Mouse (Mus musculus): ENCODE data around the gene Nup153. TPM values are rescaled to one million over a fixed set of nuclear protein-coding genes. Genes with fewer than 3 reads are reported as not detected.

Nup153 gene
- polyA plus RNA-seq, 1 experiment = 46.7 TPM

DNA sequence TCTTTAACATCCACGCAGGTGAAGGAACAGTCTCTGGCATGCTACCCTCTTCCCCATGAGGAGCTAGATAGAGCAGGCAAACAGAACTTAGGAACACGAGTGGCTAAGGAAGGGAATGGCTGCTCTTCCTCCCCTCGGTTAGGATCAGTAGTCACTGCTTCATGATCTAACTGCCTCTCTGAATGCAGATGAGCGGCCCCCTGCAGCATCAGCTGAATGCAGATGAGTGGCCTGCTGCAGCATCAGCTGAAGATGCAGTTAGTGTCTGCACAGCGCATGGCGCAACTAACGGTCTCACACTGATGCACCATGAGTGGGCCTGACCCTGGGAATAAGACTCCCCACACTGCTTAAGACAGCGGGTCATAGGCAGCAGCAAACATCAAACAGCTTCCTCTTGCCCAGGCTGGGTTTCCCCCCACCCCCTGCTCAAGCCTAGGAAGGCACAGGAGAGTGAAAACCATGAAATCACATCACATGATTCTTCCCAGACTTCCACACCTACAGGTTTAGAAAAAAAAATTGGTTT is 31.6 kb upstream of the Nup153 start:
- no peak overlapping the region for H3K4me3 ChIP-seq (replicated peaks; ENCODE audit: control insufficient read depth, low read depth, low read length)
- no peak for TF ChIP-seq CTCF (IDR thresholded peaks at IDR 0.05; ENCODE audit: control insufficient read depth, insufficient read depth, low read length)
- TF ChIP-seq POLR2A (IDR thresholded peaks at IDR 0.05; ENCODE audit: borderline replicate concordance, control insufficient read depth, low read depth, low read length) = no peak
- 84% methylated on average over 8 of the region's 8 CpGs for WGBS

DNA sequence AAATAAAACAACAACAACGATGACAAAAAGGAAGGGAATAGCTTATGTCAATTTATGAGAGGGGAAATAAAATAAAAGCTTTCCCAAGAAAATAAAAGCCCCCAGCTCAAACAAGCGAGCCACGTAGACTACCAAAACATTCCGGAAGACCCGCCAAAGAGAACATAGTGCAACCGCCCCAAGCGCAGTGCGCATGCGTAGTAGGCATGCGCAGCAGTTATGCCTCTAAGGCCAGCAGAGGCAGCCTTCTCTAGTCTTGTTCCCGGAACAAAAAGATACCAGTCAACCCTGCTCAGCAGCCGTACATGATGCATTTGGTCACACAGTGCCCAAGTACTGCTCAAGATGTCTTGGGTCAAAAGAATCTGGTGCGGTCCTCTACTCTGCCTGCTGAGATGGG is 30.9 kb upstream of the Nup153 start:
- WGBS = 92% methylated on average over 13 of the region's 13 CpGs
- TF ChIP-seq CTCF (IDR thresholded peaks at IDR 0.05; ENCODE audit: control insufficient read depth, insufficient read depth, low read length) = no peak
- TF ChIP-seq POLR2A (IDR thresholded peaks at IDR 0.05; ENCODE audit: borderline replicate concordance, control insufficient read depth, low read depth, low read length) = no peak
- Histone ChIP-seq H3K4me1 (ENCODE audit: control insufficient read depth, insufficient read depth, low read length) (no peaks in the 10 kb centered on the region), H3K27ac (ENCODE audit: control insufficient read depth, insufficient read depth, low read depth, low read length, poor library complexity) (no peak overlapping the region), H3K4me3 (replicated peaks; ENCODE audit: control insufficient read depth, low read depth, low read length) (no peak overlapping the region)

More for the DNA sequence above, 31.6 kb upstream of the Nup153 start:
- Histone ChIP-seq H3K27ac (ENCODE audit: control insufficient read depth, insufficient read depth, low read depth, low read length, poor library complexity) (no peak overlapping the region), H3K4me1 (ENCODE audit: control insufficient read depth, insufficient read depth, low read length) (no peaks in the 10 kb centered on the region)

DNA sequence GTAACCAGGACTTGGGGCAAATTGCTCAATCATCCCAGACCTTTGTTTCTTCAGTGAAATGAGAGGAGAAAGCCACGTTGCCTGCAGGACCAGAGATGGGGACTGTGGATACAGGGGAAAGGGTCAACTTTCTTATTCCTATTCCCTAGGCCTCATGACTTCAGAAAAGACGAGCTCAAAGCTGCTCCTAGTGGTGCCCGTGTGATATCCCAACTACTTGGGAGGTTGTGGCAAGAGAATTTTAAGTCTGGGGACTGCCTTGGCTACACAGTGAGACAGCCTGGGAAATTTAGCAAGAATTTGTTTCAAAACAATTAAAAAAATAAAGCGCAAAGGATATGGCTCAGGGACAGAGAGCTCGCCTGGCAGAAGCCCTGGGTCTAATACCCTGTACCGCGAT is 30.2 kb upstream of the Nup153 start:
- no peak for TF ChIP-seq CTCF (IDR thresholded peaks at IDR 0.05; ENCODE audit: control insufficient read depth, insufficient read depth, low read length)
- TF ChIP-seq POLR2A (IDR thresholded peaks at IDR 0.05; ENCODE audit: borderline replicate concordance, control insufficient read depth, low read depth, low read length) = no peak
- Histone ChIP-seq H3K4me1 (ENCODE audit: control insufficient read depth, insufficient read depth, low read length) (no peaks in the 10 kb centered on the region), H3K27ac (ENCODE audit: control insufficient read depth, insufficient read depth, low read depth, low read length, poor library complexity) (no peak overlapping the region; the same call in 1 of the 2 replicates), H3K4me3 (replicated peaks; ENCODE audit: control insufficient read depth, low read depth, low read length) (no peak overlapping the region)
- WGBS = 82% methylated on average over 7 of the region's 7 CpGs

DNA sequence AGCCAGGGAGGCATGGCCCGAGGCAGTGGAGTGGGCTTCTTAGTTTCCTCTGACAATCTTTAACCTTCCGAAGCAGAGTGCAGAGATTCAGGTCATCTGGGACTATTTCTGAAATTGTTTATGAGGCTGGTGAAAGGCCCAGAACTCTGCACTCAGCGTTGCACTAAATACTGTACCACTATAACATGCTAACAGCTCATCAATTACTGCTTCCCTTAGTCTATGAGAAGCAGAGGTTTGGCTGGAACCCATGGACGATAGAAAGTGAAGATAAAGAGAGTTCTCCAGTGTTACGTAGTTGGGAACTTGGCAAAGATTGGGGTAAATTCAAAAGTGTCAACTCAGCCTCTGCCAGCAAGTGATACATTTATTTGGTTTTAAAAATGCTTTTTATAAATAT is 25.6 kb upstream of the Nup153 start:
- 83% methylated on average over 5 of the region's 5 CpGs for WGBS
- H3K27ac ChIP-seq (ENCODE audit: control insufficient read depth, insufficient read depth, low read depth, low read length, poor library complexity) = no peak overlapping the region
- H3K4me3 ChIP-seq (replicated peaks; ENCODE audit: control insufficient read depth, low read depth, low read length) = no peak overlapping the region
- TF ChIP-seq POLR2A (IDR thresholded peaks at IDR 0.05; ENCODE audit: borderline replicate concordance, control insufficient read depth, low read depth, low read length) = no peak
- TF ChIP-seq CTCF (IDR thresholded peaks at IDR 0.05; ENCODE audit: control insufficient read depth, insufficient read depth, low read length) = no peak
- H3K4me1 ChIP-seq (ENCODE audit: control insufficient read depth, insufficient read depth, low read length) = peaks cover 1% of the 10 kb centered on the region; the same call in 1 of the 2 replicates

DNA sequence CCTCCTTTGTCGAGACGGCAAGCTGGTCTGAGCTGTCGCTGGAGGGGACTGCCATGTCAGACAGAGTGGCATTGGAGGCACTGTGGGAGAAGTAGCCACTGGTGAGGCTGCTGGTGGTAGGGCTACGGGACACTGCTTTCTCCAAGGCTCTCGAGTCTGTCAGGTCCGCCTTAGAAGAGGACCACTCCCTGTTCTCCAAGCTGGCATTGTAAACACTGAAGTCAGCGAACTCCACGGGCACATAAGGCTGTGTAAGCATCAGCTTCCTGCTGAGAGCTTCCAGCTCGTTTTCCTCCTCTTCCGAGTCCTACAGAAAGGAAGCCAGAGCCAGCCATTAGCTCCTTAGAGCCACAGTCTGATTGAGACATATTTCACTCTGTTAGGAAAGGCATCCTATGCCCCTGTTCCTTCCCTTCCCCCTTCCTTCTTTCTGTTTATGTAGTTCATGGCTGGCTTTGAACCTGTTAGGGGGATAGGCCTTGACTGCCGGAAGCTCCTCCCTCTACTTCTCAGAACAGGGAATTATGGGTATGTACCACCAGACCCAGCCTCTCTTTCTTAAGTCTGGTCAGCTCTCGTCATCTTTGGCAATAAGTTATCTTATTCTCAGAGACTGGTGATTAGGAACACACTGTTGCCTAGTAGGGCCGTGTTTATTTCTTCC is 25.0 kb upstream of the Nup153 start:
- WGBS = 77% methylated on average over 13 of the region's 13 CpGs
- TF ChIP-seq CTCF (IDR thresholded peaks at IDR 0.05; ENCODE audit: control insufficient read depth, insufficient read depth, low read length) = no peak
- TF ChIP-seq POLR2A (IDR thresholded peaks at IDR 0.05; ENCODE audit: borderline replicate concordance, control insufficient read depth, low read depth, low read length) = no peak
- H3K27ac ChIP-seq (ENCODE audit: control insufficient read depth, insufficient read depth, low read depth, low read length, poor library complexity) = no peak overlapping the region
- peaks cover 1% of the 10 kb centered on the region; the same call in 1 of the 2 replicates for H3K4me1 ChIP-seq (ENCODE audit: control insufficient read depth, insufficient read depth, low read length)
- H3K4me3 ChIP-seq (replicated peaks; ENCODE audit: control insufficient read depth, low read depth, low read length) = no peak overlapping the region

DNA sequence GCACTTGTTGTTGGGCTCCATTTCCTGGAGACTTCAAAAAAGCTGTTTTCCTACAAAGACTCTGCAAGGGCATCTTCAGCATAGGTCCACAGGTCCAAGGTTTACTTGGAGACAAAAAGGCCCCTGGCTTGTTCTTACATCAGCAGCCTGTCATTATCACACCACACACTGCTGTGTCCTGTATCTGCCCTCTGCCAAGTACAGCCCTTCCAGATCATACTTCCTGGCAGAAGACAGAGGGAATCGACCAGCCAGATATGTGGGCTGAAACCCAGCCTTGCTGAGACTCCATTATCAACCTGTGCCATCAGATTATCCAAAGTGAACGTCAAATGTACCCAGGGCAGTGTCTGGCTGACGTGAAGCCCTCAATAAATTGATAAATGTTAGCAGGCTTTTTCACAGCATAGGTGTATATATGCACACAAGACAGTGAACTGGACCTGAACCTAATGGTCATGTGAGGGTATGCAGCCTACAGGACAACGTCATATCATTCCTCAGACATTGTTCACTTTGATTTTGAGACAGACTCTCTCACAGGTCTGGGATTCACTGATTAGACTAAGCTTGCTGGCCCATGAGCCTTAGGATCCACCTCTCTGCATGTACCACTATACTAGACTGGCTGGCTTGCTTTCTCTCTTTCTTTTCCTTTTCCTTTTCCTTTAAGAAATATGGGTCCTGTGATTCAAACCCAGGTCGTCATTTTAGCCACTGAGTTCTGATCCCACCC is 20.6 kb upstream of the Nup153 start:
- TF ChIP-seq CTCF (IDR thresholded peaks at IDR 0.05; ENCODE audit: control insufficient read depth, insufficient read depth, low read length) (no peak), POLR2A (IDR thresholded peaks at IDR 0.05; ENCODE audit: borderline replicate concordance, control insufficient read depth, low read depth, low read length) (no peak)
- 59% methylated on average over 5 of the region's 5 CpGs for WGBS
- Histone ChIP-seq H3K4me1 (ENCODE audit: control insufficient read depth, insufficient read depth, low read length) (peaks cover 1% of the 10 kb centered on the region; the same call in 1 of the 2 replicates), H3K4me3 (replicated peaks; ENCODE audit: control insufficient read depth, low read depth, low read length) (no peak overlapping the region), H3K27ac (ENCODE audit: control insufficient read depth, insufficient read depth, low read depth, low read length, poor library complexity) (no peak overlapping the region)

DNA sequence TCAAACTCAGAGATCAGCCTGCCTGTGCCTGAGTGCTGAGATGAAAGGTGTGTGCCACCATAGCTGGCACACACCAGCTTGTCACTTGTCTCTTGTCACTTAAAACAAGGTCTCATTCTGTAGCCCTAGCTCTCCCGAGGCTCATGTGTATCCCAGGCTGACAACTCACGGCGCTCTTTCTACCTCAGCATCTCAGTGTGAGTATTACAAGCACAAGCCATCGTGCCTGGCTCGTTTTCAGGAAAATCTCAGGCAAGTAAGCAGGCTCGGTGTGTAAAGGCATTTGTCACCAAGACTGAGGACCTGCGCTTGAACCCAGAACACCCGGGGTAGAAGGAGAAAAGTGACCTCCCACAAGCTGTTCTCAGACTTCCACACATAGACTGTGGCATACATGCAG is 16.1 kb upstream of the Nup153 start:
- Histone ChIP-seq H3K4me3 (replicated peaks; ENCODE audit: control insufficient read depth, low read depth, low read length) (no peak overlapping the region), H3K4me1 (ENCODE audit: control insufficient read depth, insufficient read depth, low read length) (peaks cover 3% of the 10 kb centered on the region), H3K27ac (ENCODE audit: control insufficient read depth, insufficient read depth, low read depth, low read length, poor library complexity) (no peak overlapping the region)
- TF ChIP-seq CTCF (IDR thresholded peaks at IDR 0.05; ENCODE audit: control insufficient read depth, insufficient read depth, low read length) (no peak), POLR2A (IDR thresholded peaks at IDR 0.05; ENCODE audit: borderline replicate concordance, control insufficient read depth, low read depth, low read length) (no peak)
- WGBS = 81% methylated on average over 8 of the region's 8 CpGs

DNA sequence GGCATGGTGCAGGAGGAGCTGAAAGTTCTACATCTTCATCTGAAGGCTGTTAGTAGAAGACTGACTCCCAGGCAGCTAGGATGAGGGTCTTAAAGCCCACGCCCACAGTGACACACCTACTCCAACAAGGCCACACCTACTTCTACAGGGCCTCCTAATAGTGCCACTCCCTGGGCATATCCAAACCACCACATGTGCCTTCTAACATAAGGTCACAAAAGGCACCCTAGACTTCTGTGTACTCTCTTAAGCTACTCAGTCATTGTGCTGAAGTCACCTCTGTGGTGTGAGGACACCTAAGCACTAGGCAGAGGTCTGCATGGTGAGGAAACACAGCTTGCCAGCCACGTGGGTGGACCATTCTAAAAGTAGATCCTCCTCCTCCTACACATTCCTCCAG is 14.6 kb upstream of the Nup153 start:
- Histone ChIP-seq H3K4me3 (replicated peaks; ENCODE audit: control insufficient read depth, low read depth, low read length) (no peak overlapping the region), H3K4me1 (ENCODE audit: control insufficient read depth, insufficient read depth, low read length) (peaks cover 3% of the 10 kb centered on the region), H3K27ac (ENCODE audit: control insufficient read depth, insufficient read depth, low read depth, low read length, poor library complexity) (no peak overlapping the region)
- TF ChIP-seq CTCF (IDR thresholded peaks at IDR 0.05; ENCODE audit: control insufficient read depth, insufficient read depth, low read length) = no peak
- WGBS = 41% methylated on average over 2 of the region's 2 CpGs
